Mouse (Mus musculus) left cerebral cortex, adult 6 months (tissue): ENCODE data around the gene Gm13276. TPM values are rescaled to one million over a fixed set of nuclear protein-coding genes. Genes with fewer than 3 reads are reported as not detected.

Experiments used
- polyA plus RNA-seq: library from polyadenylated mRNA; unstranded; fragments of <200 nt; fragmentation: Nextera tagmentation; gene quantifications from 2 replicates; pipeline ENCODE4 v1.2.3, GENCODE M21; 2021

The Gm13276 gene
- polyA plus RNA-seq, 1 experiment from 2014 or later, result not detected

Other genes with a start within 250 kb of the Gm13276 start
- not detected in 2 replicates for gene Ifna15, start 227.5 kb upstream of the Gm13276 start, polyA plus RNA-seq
- not detected in 2 replicates for gene Ifna14, start 213.9 kb upstream of the Gm13276 start, polyA plus RNA-seq
- gene Ifna9, start 193.3 kb upstream of the Gm13276 start, polyA plus RNA-seq, result not detected in 2 replicates
- not detected in 2 replicates for gene Ifna12, start 182.3 kb upstream of the Gm13276 start, polyA plus RNA-seq
- not detected in 2 replicates for gene C87499, start 151.3 kb upstream of the Gm13276 start, polyA plus RNA-seq
- gene Ifna13, start 141.2 kb upstream of the Gm13276 start, polyA plus RNA-seq, result not detected in 2 replicates
- gene Ifna16, start 108.8 kb upstream of the Gm13276 start, polyA plus RNA-seq, result not detected in 2 replicates
- not detected in 2 replicates for gene Ifna2, start 101.8 kb upstream of the Gm13276 start, polyA plus RNA-seq
- not detected in 2 replicates for gene Ifnab, start 94.3 kb upstream of the Gm13276 start, polyA plus RNA-seq
- 1.0 and 1.5 TPM in 2 replicates for gene Gm26566, start 63.9 kb upstream of the Gm13276 start, polyA plus RNA-seq
- gene Klhl9, start 63.2 kb upstream of the Gm13276 start, polyA plus RNA-seq, result 57.9 and 73.6 TPM in 2 replicates
- gene Gm13271, start 30.8 kb upstream of the Gm13276 start, polyA plus RNA-seq, result not detected in 2 replicates
- gene Gm13283, start 25.6 kb upstream of the Gm13276 start, polyA plus RNA-seq, result not detected in 2 replicates
- gene Gm13290, start 11.9 kb upstream of the Gm13276 start, polyA plus RNA-seq, result not detected in 2 replicates
- not detected in 2 replicates for gene Gm13289, start 8.8 kb upstream of the Gm13276 start, polyA plus RNA-seq
- gene Gm13272, start 5.9 kb upstream of the Gm13276 start, polyA plus RNA-seq, result not detected in 2 replicates
- gene Ifnz, start 3.6 kb upstream of the Gm13276 start, polyA plus RNA-seq, result not detected in 2 replicates
- gene Gm13277, start 2.9 kb downstream of the Gm13276 start, polyA plus RNA-seq, result not detected in 2 replicates
- gene Gm13278, start 5.8 kb downstream of the Gm13276 start, polyA plus RNA-seq, result not detected in 2 replicates
- not detected in 2 replicates for gene Gm13275, start 8.8 kb downstream of the Gm13276 start, polyA plus RNA-seq
- gene Gm13279, start 11.7 kb downstream of the Gm13276 start, polyA plus RNA-seq, result not detected in 2 replicates
- not detected in 2 replicates for gene Gm13285, start 14.0 kb downstream of the Gm13276 start, polyA plus RNA-seq
- not detected in 2 replicates for gene Gm13287, start 17.5 kb downstream of the Gm13276 start, polyA plus RNA-seq
- not detected in 2 replicates for gene Gm13288, start 19.8 kb downstream of the Gm13276 start, polyA plus RNA-seq
- not detected in 2 replicates for gene Ifna7, start 30.5 kb downstream of the Gm13276 start, polyA plus RNA-seq
- gene Ifna11, start 34.2 kb downstream of the Gm13276 start, polyA plus RNA-seq, result not detected in 2 replicates
- gene Ifna6, start 41.7 kb downstream of the Gm13276 start, polyA plus RNA-seq, result not detected in 2 replicates
- not detected in 2 replicates for gene Ifna5, start 49.8 kb downstream of the Gm13276 start, polyA plus RNA-seq
- not detected in 2 replicates for gene Ifna4, start 56.2 kb downstream of the Gm13276 start, polyA plus RNA-seq
- gene Ifna1, start 64.4 kb downstream of the Gm13276 start, polyA plus RNA-seq, result not detected in 2 replicates
- not detected in 2 replicates for gene Ifne, start 94.5 kb downstream of the Gm13276 start, polyA plus RNA-seq